Mouse (Mus musculus): ENCODE results near the gene Slit3. TPM values are rescaled to one million over a fixed set of nuclear protein-coding genes. Genes with fewer than 3 reads are reported as not detected.
A peak's percentile ranks its signal among the peaks of the same experiment; 100 is the strongest.

Slit3 gene
- polyA plus RNA-seq, 1 experiment, result 0.04 TPM

- Histone ChIP-seq H3K4me1 (no peaks in the 10 kb centered on the region), H3K27me3 (replicated peaks) (no peaks in the 10 kb centered on the region), H3K4me3 (replicated peaks) (no peak overlapping the region), H3K9me3 (no peaks in the 10 kb centered on the region), H3K36me3 (replicated peaks; ENCODE audit: low read length) (no peaks in the 10 kb centered on the region)
- TF ChIP-seq FLI1 (IDR thresholded peaks at IDR 0.05; ENCODE audit: low read length) (no peak), GATA1 (IDR thresholded peaks at IDR 0.05; ENCODE audit: borderline replicate concordance, low read length) (no peak)
Measured at GRCm38 (mm10) chr11:35325131-35325995, 204.3 kb downstream of the Slit3 start.

- H3K9me3 ChIP-seq, result no peaks in the 10 kb centered on the region
- no peaks in the 10 kb centered on the region for H3K36me3 ChIP-seq (replicated peaks; ENCODE audit: low read length)
- no peak for TF ChIP-seq FLI1 (IDR thresholded peaks at IDR 0.05; ENCODE audit: low read length)
- no peak for TF ChIP-seq GATA1 (IDR thresholded peaks at IDR 0.05; ENCODE audit: borderline replicate concordance, low read length)
- no peaks in the 10 kb centered on the region for H3K4me1 ChIP-seq
- no peak overlapping the region for H3K4me3 ChIP-seq (replicated peaks)
- H3K27me3 ChIP-seq (replicated peaks), result no peaks in the 10 kb centered on the region
Measured at GRCm38 (mm10) chr11:35326346-35326745, 205.3 kb downstream of the Slit3 start.

GRCm38 (mm10) chr11:35327899-35328298, 206.9 kb downstream of the Slit3 start:
- TF ChIP-seq FLI1 (IDR thresholded peaks at IDR 0.05; ENCODE audit: low read length), result no peak
- no peak for TF ChIP-seq GATA1 (IDR thresholded peaks at IDR 0.05; ENCODE audit: borderline replicate concordance, low read length)
- no peak overlapping the region for H3K4me3 ChIP-seq (replicated peaks)
- no peaks in the 10 kb centered on the region for H3K4me1 ChIP-seq
- no peaks in the 10 kb centered on the region for H3K27me3 ChIP-seq (replicated peaks)
- H3K36me3 ChIP-seq (replicated peaks; ENCODE audit: low read length), result no peaks in the 10 kb centered on the region
- no peaks in the 10 kb centered on the region for H3K9me3 ChIP-seq

GRCm38 (mm10) chr11:35331476-35331875, 210.5 kb downstream of the Slit3 start:
- Histone ChIP-seq H3K4me1 (no peaks in the 10 kb centered on the region), H3K27me3 (replicated peaks) (no peaks in the 10 kb centered on the region), H3K36me3 (replicated peaks; ENCODE audit: low read length) (no peaks in the 10 kb centered on the region), H3K9me3 (no peaks in the 10 kb centered on the region), H3K4me3 (replicated peaks) (no peak overlapping the region)
- TF ChIP-seq FLI1 (IDR thresholded peaks at IDR 0.05; ENCODE audit: low read length), result no peak

- Histone ChIP-seq H3K36me3 (replicated peaks; ENCODE audit: low read length) (no peaks in the 10 kb centered on the region), H3K9me3 (0 out of 2 replicates have a peak, but pooled peaks cover 3% of the 10 kb centered on the region), H3K4me3 (replicated peaks) (no peak overlapping the region), H3K27me3 (replicated peaks) (no peaks in the 10 kb centered on the region), H3K4me1 (no peaks in the 10 kb centered on the region)
- TF ChIP-seq GATA1 (IDR thresholded peaks at IDR 0.05; ENCODE audit: borderline replicate concordance, low read length) (no peak), FLI1 (IDR thresholded peaks at IDR 0.05; ENCODE audit: low read length) (no peak)
Measured at GRCm38 (mm10) chr11:35336558-35336957, 215.5 kb downstream of the Slit3 start.

- peak overlapping the region; percentile 29 for H3K4me3 ChIP-seq (replicated peaks)
- H3K4me1 ChIP-seq, result no peaks in the 10 kb centered on the region
- TF ChIP-seq GATA1 (IDR thresholded peaks at IDR 0.05; ENCODE audit: borderline replicate concordance, low read length), result no peak
- TF ChIP-seq FLI1 (IDR thresholded peaks at IDR 0.05; ENCODE audit: low read length), result no peak
- 0 out of 2 replicates have a peak, but pooled peaks cover 3% of the 10 kb centered on the region for H3K9me3 ChIP-seq
- H3K27me3 ChIP-seq (replicated peaks), result no peaks in the 10 kb centered on the region
- no peaks in the 10 kb centered on the region for H3K36me3 ChIP-seq (replicated peaks; ENCODE audit: low read length)
Measured at GRCm38 (mm10) chr11:35337493-35337892, 216.5 kb downstream of the Slit3 start.

- Histone ChIP-seq H3K4me3 (replicated peaks) (no peak overlapping the region), H3K27me3 (replicated peaks) (no peaks in the 10 kb centered on the region), H3K9me3 (0 out of 2 replicates have a peak, but pooled peaks cover 3% of the 10 kb centered on the region), H3K36me3 (replicated peaks; ENCODE audit: low read length) (no peaks in the 10 kb centered on the region), H3K4me1 (no peaks in the 10 kb centered on the region)
- no peak for TF ChIP-seq FLI1 (IDR thresholded peaks at IDR 0.05; ENCODE audit: low read length)
- no peak for TF ChIP-seq GATA1 (IDR thresholded peaks at IDR 0.05; ENCODE audit: borderline replicate concordance, low read length)
Measured at GRCm38 (mm10) chr11:35337927-35338819, 217.1 kb downstream of the Slit3 start.

GRCm38 (mm10) chr11:35340752-35341151, 219.7 kb downstream of the Slit3 start:
- Histone ChIP-seq H3K4me1 (no peaks in the 10 kb centered on the region), H3K4me3 (replicated peaks) (no peak overlapping the region), H3K27me3 (replicated peaks) (no peaks in the 10 kb centered on the region), H3K9me3 (0 out of 2 replicates have a peak, but pooled peaks cover 6% of the 10 kb centered on the region), H3K36me3 (replicated peaks; ENCODE audit: low read length) (no peaks in the 10 kb centered on the region)
- TF ChIP-seq FLI1 (IDR thresholded peaks at IDR 0.05; ENCODE audit: low read length), result no peak
- TF ChIP-seq GATA1 (IDR thresholded peaks at IDR 0.05; ENCODE audit: borderline replicate concordance, low read length), result no peak

- H3K9me3 ChIP-seq, result 0 out of 2 replicates have a peak, but pooled peaks cover 4% of the 10 kb centered on the region
- no peaks in the 10 kb centered on the region for H3K27me3 ChIP-seq (replicated peaks)
- no peak overlapping the region for H3K4me3 ChIP-seq (replicated peaks)
- H3K36me3 ChIP-seq (replicated peaks; ENCODE audit: low read length), result no peaks in the 10 kb centered on the region
- H3K4me1 ChIP-seq, result no peaks in the 10 kb centered on the region
- TF ChIP-seq GATA1 (IDR thresholded peaks at IDR 0.05; ENCODE audit: borderline replicate concordance, low read length) (no peak), FLI1 (IDR thresholded peaks at IDR 0.05; ENCODE audit: low read length) (no peak)
Measured at GRCm38 (mm10) chr11:35342486-35342885, 221.5 kb downstream of the Slit3 start.
